Mouse (Mus musculus): ENCODE measurements around the gene Fam126a. TPM values are rescaled to one million over a fixed set of nuclear protein-coding genes. Genes with fewer than 3 reads are reported as not detected.

Gene Fam126a
- total and polyA plus RNA-seq, 3 experiments, result 19.6 to 32.6 (median 22.6) TPM

DNA sequence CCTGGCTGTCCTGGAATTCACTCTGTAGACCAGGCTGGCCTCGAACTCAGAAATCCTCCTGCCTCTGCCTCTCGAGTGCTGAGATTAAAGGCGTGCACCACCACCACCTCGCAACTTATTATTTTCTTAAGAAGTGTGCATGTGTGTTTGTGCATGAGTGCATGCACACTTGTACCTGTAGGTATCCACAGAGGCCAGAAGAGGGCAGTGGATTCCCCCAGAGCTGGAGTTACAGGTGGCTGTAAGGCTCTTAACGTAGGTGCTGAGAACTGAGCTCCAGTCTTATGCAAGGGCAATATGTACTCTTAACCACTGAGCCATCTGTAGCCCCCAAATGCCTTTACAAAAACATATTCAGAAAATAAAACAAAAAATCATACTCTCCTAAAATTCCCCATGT lies 77.4 kb downstream of the Fam126a start:
- Histone ChIP-seq H3K9me3 (replicated peaks; ENCODE audit: low read length) (peaks cover 4% of the 10 kb centered on the region), H3K27ac (ENCODE audit: insufficient read depth, low read depth) (no peak overlapping the region), H3K4me2 (ENCODE audit: insufficient read depth, low read depth, poor library complexity, severe bottlenecking) (no peak overlapping the region), H3K4me3 (replicated peaks in 1 of 3; ENCODE audit: low read depth in 2 of 3, low read length in 2 of 3, poor library complexity in 1 of 3) (no peak overlapping the region), H3K27me3 (replicated peaks) (no peaks in the 10 kb centered on the region), H3K79me2 (replicated peaks; ENCODE audit: control insufficient read depth, extremely low read depth, insufficient read depth, poor library complexity, severe bottlenecking) (no peaks in the 10 kb centered on the region), H3K9ac (ENCODE audit: insufficient read depth, low read depth) (no peak overlapping the region), H3K4me1 (ENCODE audit: control insufficient read depth in 1 of 2, insufficient read depth in 2 of 2) (no peaks in the 10 kb centered on the region; a peak in 1 of 4 replicates), H3K36me3 (replicated peaks in 1 of 2; ENCODE audit: control insufficient read depth in 1 of 2, insufficient read depth in 1 of 2, low read length in 1 of 2) (peaks cover 0 to 2% of the 10 kb centered on the region in 2 experiments)
- in situ Hi-C loops (cut with MboI; ENCODE audit: low pct_ligation_motif_present, low pct_unique_long_range_greater_than_20kb, low sequenced_read_pairs), result loop anchor here (10.0 kb wide), 1 partner anchor 48 kb away; no protein-coding TSS in a partner anchor
- TF ChIP-seq TCF12 (IDR thresholded peaks at IDR 0.05; ENCODE audit: low read depth, low read length) (no peak), ETS1 (conservative IDR thresholded peaks at IDR 0.05; ENCODE audit: low read depth, low read length) (no peak), RAD21 (IDR thresholded peaks at IDR 0.05; ENCODE audit: low read depth, low read length) (peak; percentile 0; the same call in 1 of the 2 replicates), ZMIZ1 (IDR thresholded peaks at IDR 0.05; ENCODE audit: low read depth, low read length) (no peak), KAT2A (IDR thresholded peaks at IDR 0.05; ENCODE audit: insufficient replicate concordance, low read length) (no peak)
- DNase-seq (ENCODE audit: extremely low read depth), result no peak
- dilution Hi-C loops (cut with MboI; ENCODE audit: extremely low pct_ligation_motif_present, extremely low pct_unique_long_range_greater_than_20kb, low sequenced_read_pairs), result no loop called here

DNA sequence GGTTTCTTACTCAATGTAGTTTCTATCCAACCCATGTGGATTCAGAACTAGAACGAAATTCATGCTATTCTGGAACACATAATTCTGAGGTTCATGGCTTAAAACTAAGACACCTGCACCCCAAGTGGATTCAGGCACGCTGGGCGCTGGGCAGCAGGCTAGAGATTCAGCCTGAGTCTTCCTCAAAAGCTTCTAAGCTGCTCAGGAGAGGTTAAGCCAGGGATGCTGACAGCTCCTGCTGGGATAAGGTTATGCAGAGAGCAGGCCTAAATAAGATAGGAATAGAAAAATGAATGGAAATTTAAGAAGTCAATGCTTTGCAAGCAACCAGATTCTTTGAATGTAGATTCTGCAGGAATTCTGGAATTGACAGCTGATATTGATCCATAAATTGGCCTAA lies 82.4 kb downstream of the Fam126a start:
- no peak overlapping the region for H3K9ac ChIP-seq (ENCODE audit: insufficient read depth, low read depth)
- DNase-seq (ENCODE audit: extremely low read depth), result no peak
- H3K4me2 ChIP-seq (ENCODE audit: insufficient read depth, low read depth, poor library complexity, severe bottlenecking), result no peak overlapping the region
- peaks cover 1% of the 10 kb centered on the region for H3K9me3 ChIP-seq (replicated peaks; ENCODE audit: low read length)
- in situ Hi-C loops (cut with MboI; ENCODE audit: low pct_ligation_motif_present, low pct_unique_long_range_greater_than_20kb, low sequenced_read_pairs), result no loop called here
- no peaks in the 10 kb centered on the region for H3K79me2 ChIP-seq (replicated peaks; ENCODE audit: control insufficient read depth, extremely low read depth, insufficient read depth, poor library complexity, severe bottlenecking)
- no peaks in the 10 kb centered on the region for H3K4me1 ChIP-seq (ENCODE audit: control insufficient read depth in 1 of 2, insufficient read depth in 2 of 2)
- H3K36me3 ChIP-seq (replicated peaks in 1 of 2; ENCODE audit: control insufficient read depth in 1 of 2, insufficient read depth in 1 of 2, low read length in 1 of 2), result no peaks in the 10 kb centered on the region
- H3K4me3 ChIP-seq (replicated peaks in 1 of 3; ENCODE audit: low read depth in 2 of 3, low read length in 2 of 3, poor library complexity in 1 of 3), result no peak overlapping the region
- H3K27me3 ChIP-seq (replicated peaks), result no peaks in the 10 kb centered on the region
- dilution Hi-C loops (cut with MboI; ENCODE audit: extremely low pct_ligation_motif_present, extremely low pct_unique_long_range_greater_than_20kb, low sequenced_read_pairs), result no loop called here
- no peak overlapping the region for H3K27ac ChIP-seq (ENCODE audit: insufficient read depth, low read depth)
- no peak for TF ChIP-seq CTCF (conservative IDR thresholded peaks at IDR 0.05 in 1 of 2, IDR thresholded peaks at IDR 0.05 in 1 of 2; ENCODE audit: low read depth in 2 of 2, low read length in 2 of 2)
- no peak for TF ChIP-seq ZMIZ1 (IDR thresholded peaks at IDR 0.05; ENCODE audit: low read depth, low read length)
- TF ChIP-seq MAZ (IDR thresholded peaks at IDR 0.05; ENCODE audit: low read depth, low read length), result no peak

GRCm38 (mm10) chr5:23945056-23945455 lies 85.4 kb downstream of the Fam126a start:
- Histone ChIP-seq H3K79me2 (replicated peaks; ENCODE audit: control insufficient read depth, extremely low read depth, insufficient read depth, poor library complexity, severe bottlenecking) (no peaks in the 10 kb centered on the region), H3K27me3 (replicated peaks) (no peaks in the 10 kb centered on the region), H3K9me3 (replicated peaks; ENCODE audit: low read length) (no peaks in the 10 kb centered on the region), H3K36me3 (replicated peaks in 1 of 2; ENCODE audit: control insufficient read depth in 1 of 2, insufficient read depth in 1 of 2, low read length in 1 of 2) (no peaks in the 10 kb centered on the region), H3K9ac (ENCODE audit: insufficient read depth, low read depth) (no peak overlapping the region), H3K27ac (ENCODE audit: insufficient read depth, low read depth) (no peak overlapping the region), H3K4me1 (ENCODE audit: control insufficient read depth in 1 of 2, insufficient read depth in 2 of 2) (no peaks in the 10 kb centered on the region), H3K4me3 (replicated peaks in 1 of 3; ENCODE audit: low read depth in 2 of 3, low read length in 2 of 3, poor library complexity in 1 of 3) (no peak overlapping the region), H3K4me2 (ENCODE audit: insufficient read depth, low read depth, poor library complexity, severe bottlenecking) (no peak overlapping the region)
- TF ChIP-seq CHD2 (IDR thresholded peaks at IDR 0.05; ENCODE audit: low read length), result no peak
- TF ChIP-seq ETS1 (conservative IDR thresholded peaks at IDR 0.05; ENCODE audit: low read depth, low read length), result no peak
- no peak for TF ChIP-seq EP300 (IDR thresholded peaks at IDR 0.05; ENCODE audit: low read length)
- no peak for TF ChIP-seq IRF4 (IDR thresholded peaks at IDR 0.05; ENCODE audit: low read depth, low read length)
- TF ChIP-seq KAT2A (IDR thresholded peaks at IDR 0.05; ENCODE audit: insufficient replicate concordance, low read length), result no peak
- TF ChIP-seq PAX5 (IDR thresholded peaks at IDR 0.05; ENCODE audit: low read length), result no peak
- no peak for TF ChIP-seq MAFK (IDR thresholded peaks at IDR 0.05; ENCODE audit: insufficient replicate concordance, low read length)
- dilution Hi-C loops (cut with MboI; ENCODE audit: extremely low pct_ligation_motif_present, extremely low pct_unique_long_range_greater_than_20kb, low sequenced_read_pairs), result no loop called here
- no peak for DNase-seq (ENCODE audit: extremely low read depth)
- in situ Hi-C loops (cut with MboI; ENCODE audit: low pct_ligation_motif_present, low pct_unique_long_range_greater_than_20kb, low sequenced_read_pairs), result no loop called here
